Mouse (Mus musculus) granulocyte monocyte progenitor cell, adult 5-6 weeks (primary cell): ENCODE data around the gene Ramp3. TPM values are rescaled to one million over a fixed set of nuclear protein-coding genes. Genes with fewer than 3 reads are reported as not detected.

ENCODE experiments used
- ATAC-seq: replicated peaks from 2 replicates; pipeline ENCODE4 v1.8.0; 2016; ENCODE audit warnings: mild to moderate bottlenecking, moderate TSS enrichment, inconsistent platforms; ENCODE audit not compliant: poor library complexity, severe bottlenecking
- total RNA-seq, 2 experiments: library from RNA; stranded (forward) in 1 of 2; stranded (reverse) in 1 of 2; fragments of 200-712, 200-1000 nt in 1 of 2; fragments of >200 nt in 1 of 2; fragmentation: Nextera tagmentation in 1 of 2; gene quantifications; 2 replicates each; pipeline ENCODE4 v1.2.3; 2014 to 2017

Ramp3 gene
- total RNA-seq, 2 experiments from 2014 or later: not detected

DNA sequence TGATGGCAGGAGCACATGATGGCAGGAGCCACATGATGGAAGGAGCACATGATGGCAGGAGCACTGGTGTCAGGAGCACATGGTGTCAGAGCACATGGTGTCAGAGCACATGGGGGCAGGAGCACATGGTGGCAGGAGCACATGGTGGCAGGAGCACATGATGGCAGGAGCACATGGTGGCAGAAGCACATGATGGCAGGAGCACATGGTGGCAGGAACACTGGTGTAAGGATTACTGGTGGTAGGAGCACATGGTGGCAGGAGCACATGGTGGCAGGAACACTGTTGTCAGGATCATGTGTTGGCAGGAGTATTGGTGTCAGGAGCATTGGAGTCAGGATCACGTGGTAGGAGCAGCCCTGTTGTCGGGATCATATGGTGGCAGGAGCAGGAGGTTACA lies 52.1 kb downstream of the Ramp3 start:
- ATAC-seq: no peak

GRCm38 (mm10) chr11:6720746-6721145 lies 62.4 kb downstream of the Ramp3 start:
- no peak for ATAC-seq

DNA sequence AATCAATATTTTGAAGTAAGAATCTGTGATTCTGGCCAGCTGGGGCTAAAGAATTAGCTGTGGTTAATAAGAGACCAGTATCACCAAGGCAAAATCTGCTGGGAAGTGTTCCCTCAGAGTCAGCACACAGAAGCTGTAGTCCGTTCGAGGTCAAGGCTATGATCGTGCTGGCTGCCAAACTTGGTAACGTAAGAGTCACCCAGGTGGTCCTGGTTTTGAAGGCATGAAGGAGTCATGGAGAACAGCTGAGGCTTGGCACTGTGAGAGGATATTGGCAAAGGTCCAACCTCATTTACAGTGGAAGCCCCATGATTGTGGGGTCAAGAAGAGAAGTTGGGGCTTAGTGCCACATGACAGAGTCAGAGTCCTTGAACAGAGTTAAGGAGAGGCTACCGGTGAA lies 68.6 kb downstream of the Ramp3 start:
- no peak for ATAC-seq

Other genes starting within 250 kb of the Ramp3 start
- 4,322 and 4,754 TPM in 2 replicates for gene Ppia, start 243.1 kb upstream of the Ramp3 start, total RNA-seq (2014; fragmentation: Nextera tagmentation)
- gene Ppia, start 243.1 kb upstream of the Ramp3 start, total RNA-seq (2017): 1,769 and 2,269 TPM in 2 replicates
- 152 and 264 TPM in 2 replicates for gene H2afv, start 214.1 kb upstream of the Ramp3 start, total RNA-seq (2014; fragmentation: Nextera tagmentation)
- gene H2afv, start 214.1 kb upstream of the Ramp3 start, total RNA-seq (2017): 119 and 143 TPM in 2 replicates
- 29.3 and 36.4 TPM in 2 replicates for gene Purb, start 182.6 kb upstream of the Ramp3 start, total RNA-seq (2014; fragmentation: Nextera tagmentation)
- gene Purb, start 182.6 kb upstream of the Ramp3 start, total RNA-seq (2017): 35.7 and 43.4 TPM in 2 replicates
- 84.4 and 96.4 TPM in 2 replicates for gene Myo1g, start 137.6 kb upstream of the Ramp3 start, total RNA-seq (2014; fragmentation: Nextera tagmentation)
- 47.8 and 57.4 TPM in 2 replicates for gene Myo1g, start 137.6 kb upstream of the Ramp3 start, total RNA-seq (2017)
- 39.8 and 56.0 TPM in 2 replicates for gene Ccm2, start 111.6 kb upstream of the Ramp3 start, total RNA-seq (2014; fragmentation: Nextera tagmentation)
- 39.8 and 55.5 TPM in 2 replicates for gene Ccm2, start 111.6 kb upstream of the Ramp3 start, total RNA-seq (2017)
- not detected in 2 replicates for gene Nacad, start 52.5 kb upstream of the Ramp3 start, total RNA-seq (2014; fragmentation: Nextera tagmentation)
- not detected in 2 replicates for gene Nacad, start 52.5 kb upstream of the Ramp3 start, total RNA-seq (2017)
- 98.2 and 101 TPM in 2 replicates for gene Tbrg4, start 32.5 kb upstream of the Ramp3 start, total RNA-seq (2014; fragmentation: Nextera tagmentation)
- 35.0 and 39.1 TPM in 2 replicates for gene Tbrg4, start 32.5 kb upstream of the Ramp3 start, total RNA-seq (2017)
- gene Wap, start 19.9 kb upstream of the Ramp3 start, total RNA-seq (2014; fragmentation: Nextera tagmentation): not detected in 2 replicates
- not detected in 2 replicates for gene Wap, start 19.9 kb upstream of the Ramp3 start, total RNA-seq (2017)
- gene Gm11983, start 179.1 kb downstream of the Ramp3 start, total RNA-seq (2014; fragmentation: Nextera tagmentation): not detected in 2 replicates
- gene Gm11983, start 179.1 kb downstream of the Ramp3 start, total RNA-seq (2017): not detected in 2 replicates